Mouse (Mus musculus): ENCODE measurements around the gene Vgll4. TPM values are rescaled to one million over a fixed set of nuclear protein-coding genes. Genes with fewer than 3 reads are reported as not detected.

Gene Vgll4
- polyA plus RNA-seq, 1 experiment from 2014 or later, result 111 TPM

GRCm38 (mm10) chr6:114914041-114914716 lies 55.6 kb downstream of the Vgll4 start:
- peaks cover 47% of the 10 kb centered on the region for H3K4me1 ChIP-seq (ENCODE audit: insufficient read depth)
- H3K27ac ChIP-seq (ENCODE audit: low read depth), result peak overlapping the region; percentile 42; the same call in 1 of the 2 replicates
- DNase-seq (no peak), ATAC-seq (ENCODE audit: insufficient read depth) (no peak)
- TF ChIP-seq CTCF (IDR thresholded peaks at IDR 0.05; ENCODE audit: low read depth), result no peak
- H3K4me2 ChIP-seq, result peak overlapping the region; percentile 91
- no peaks in the 10 kb centered on the region for H3K27me3 ChIP-seq (ENCODE audit: insufficient read depth, low read length)
- no peak overlapping the region for H3K9ac ChIP-seq
- peaks cover 16% of the 10 kb centered on the region for H3K36me3 ChIP-seq (ENCODE audit: insufficient read depth)
- no peaks in the 10 kb centered on the region for H3K9me3 ChIP-seq (ENCODE audit: low read depth, low read length)
- 0 out of 2 replicates have a peak overlapping the region, but pooled peaks have one; percentile 0 for H3K4me3 ChIP-seq (ENCODE audit: low read depth, low read length)
- WGBS, result 49% methylated on average over 10 of the region's 10 CpGs

- ATAC-seq (ENCODE audit: insufficient read depth), result no peak
- DNase-seq, result no peak
- Histone ChIP-seq H3K4me2 (peak overlapping the region; percentile 13; the same call in 1 of the 2 replicates), H3K27me3 (ENCODE audit: insufficient read depth, low read length) (no peaks in the 10 kb centered on the region), H3K9me3 (ENCODE audit: low read depth, low read length) (no peaks in the 10 kb centered on the region), H3K4me3 (ENCODE audit: low read depth, low read length) (no peak overlapping the region), H3K4me1 (ENCODE audit: insufficient read depth) (peaks cover 37% of the 10 kb centered on the region), H3K9ac (no peak overlapping the region), H3K27ac (ENCODE audit: low read depth) (no peak overlapping the region), H3K36me3 (ENCODE audit: insufficient read depth) (peaks cover 9% of the 10 kb centered on the region; the same call in 1 of the 2 replicates)
- TF ChIP-seq CTCF (IDR thresholded peaks at IDR 0.05; ENCODE audit: low read depth), result no peak
- 34% methylated on average over 4 of the region's 4 CpGs for WGBS
These were observed 56.7 kb downstream of the Vgll4 start for GRCm38 (mm10) chr6:114913142-114913541.

GRCm38 (mm10) chr6:114911540-114911939 lies 58.3 kb downstream of the Vgll4 start:
- H3K27me3 ChIP-seq (ENCODE audit: insufficient read depth, low read length), result no peaks in the 10 kb centered on the region
- H3K4me2 ChIP-seq, result 0 out of 2 replicates have a peak overlapping the region, but pooled peaks have one; percentile 10
- H3K9ac ChIP-seq, result no peak overlapping the region
- H3K36me3 ChIP-seq (ENCODE audit: insufficient read depth), result peaks cover 12% of the 10 kb centered on the region; the same call in 1 of the 2 replicates
- 0 out of 2 replicates have a peak overlapping the region, but pooled peaks have one; percentile 8 for H3K27ac ChIP-seq (ENCODE audit: low read depth)
- WGBS, result 49% methylated on average over 3 of the region's 3 CpGs
- no peaks in the 10 kb centered on the region for H3K9me3 ChIP-seq (ENCODE audit: low read depth, low read length)
- H3K4me1 ChIP-seq (ENCODE audit: insufficient read depth), result peaks cover 36% of the 10 kb centered on the region
- H3K4me3 ChIP-seq (ENCODE audit: low read depth, low read length), result no peak overlapping the region
- DNase-seq (no peak), ATAC-seq (ENCODE audit: insufficient read depth) (no peak)
- TF ChIP-seq CTCF (IDR thresholded peaks at IDR 0.05; ENCODE audit: low read depth), result no peak

- no peak overlapping the region for H3K9ac ChIP-seq
- no peaks in the 10 kb centered on the region for H3K27me3 ChIP-seq (ENCODE audit: insufficient read depth, low read length)
- H3K27ac ChIP-seq (ENCODE audit: low read depth), result no peak overlapping the region
- peaks cover 12% of the 10 kb centered on the region; the same call in 1 of the 2 replicates for H3K36me3 ChIP-seq (ENCODE audit: insufficient read depth)
- no peaks in the 10 kb centered on the region for H3K9me3 ChIP-seq (ENCODE audit: low read depth, low read length)
- 74% methylated on average over 7 of the region's 7 CpGs for WGBS
- H3K4me2 ChIP-seq, result no peak overlapping the region
- ATAC-seq (ENCODE audit: insufficient read depth), result no peak
- H3K4me1 ChIP-seq (ENCODE audit: insufficient read depth), result peaks cover 34% of the 10 kb centered on the region
- DNase-seq, result no peak
- TF ChIP-seq CTCF (IDR thresholded peaks at IDR 0.05; ENCODE audit: low read depth), result no peak
- no peak overlapping the region for H3K4me3 ChIP-seq (ENCODE audit: low read depth, low read length)
These were observed 60.0 kb downstream of the Vgll4 start for GRCm38 (mm10) chr6:114909801-114910200.

GRCm38 (mm10) chr6:114907459-114907858 lies 62.3 kb downstream of the Vgll4 start:
- DNase-seq, result no peak
- Histone ChIP-seq H3K4me2 (no peak overlapping the region), H3K27me3 (ENCODE audit: insufficient read depth, low read length) (no peaks in the 10 kb centered on the region), H3K9ac (no peak overlapping the region), H3K9me3 (ENCODE audit: low read depth, low read length) (no peaks in the 10 kb centered on the region), H3K27ac (ENCODE audit: low read depth) (no peak overlapping the region), H3K4me3 (ENCODE audit: low read depth, low read length) (no peak overlapping the region), H3K36me3 (ENCODE audit: insufficient read depth) (peaks cover 10% of the 10 kb centered on the region; the same call in 1 of the 2 replicates), H3K4me1 (ENCODE audit: insufficient read depth) (peaks cover 46% of the 10 kb centered on the region)
- no peak for TF ChIP-seq CTCF (IDR thresholded peaks at IDR 0.05; ENCODE audit: low read depth)
- WGBS, result 84% methylated on average over 6 of the region's 6 CpGs
- ATAC-seq (ENCODE audit: insufficient read depth), result no peak

GRCm38 (mm10) chr6:114906209-114906608 lies 63.6 kb downstream of the Vgll4 start:
- DNase-seq (no peak), ATAC-seq (ENCODE audit: insufficient read depth) (no peak)
- Histone ChIP-seq H3K4me3 (ENCODE audit: low read depth, low read length) (no peak overlapping the region), H3K9me3 (ENCODE audit: low read depth, low read length) (no peaks in the 10 kb centered on the region), H3K36me3 (ENCODE audit: insufficient read depth) (peaks cover 7% of the 10 kb centered on the region; the same call in 1 of the 2 replicates), H3K4me1 (ENCODE audit: insufficient read depth) (peaks cover 57% of the 10 kb centered on the region), H3K27me3 (ENCODE audit: insufficient read depth, low read length) (no peaks in the 10 kb centered on the region), H3K27ac (ENCODE audit: low read depth) (no peak overlapping the region), H3K9ac (no peak overlapping the region), H3K4me2 (no peak overlapping the region)
- 48% methylated on average over 5 of the region's 5 CpGs for WGBS
- TF ChIP-seq CTCF (IDR thresholded peaks at IDR 0.05; ENCODE audit: low read depth), result no peak

GRCm38 (mm10) chr6:114905253-114906028 lies 64.4 kb downstream of the Vgll4 start:
- Histone ChIP-seq H3K4me2 (no peak overlapping the region), H3K27ac (ENCODE audit: low read depth) (peak overlapping the region; percentile 39), H3K9me3 (ENCODE audit: low read depth, low read length) (no peaks in the 10 kb centered on the region), H3K36me3 (ENCODE audit: insufficient read depth) (peaks cover 7% of the 10 kb centered on the region; the same call in 1 of the 2 replicates), H3K4me1 (ENCODE audit: insufficient read depth) (peaks cover 65% of the 10 kb centered on the region), H3K27me3 (ENCODE audit: insufficient read depth, low read length) (no peaks in the 10 kb centered on the region), H3K9ac (0 out of 2 replicates have a peak overlapping the region, but pooled peaks have one; percentile 21), H3K4me3 (ENCODE audit: low read depth, low read length) (no peak overlapping the region)
- WGBS, result 42% methylated on average over 8 of the region's 8 CpGs
- no peak for DNase-seq
- no peak; the same call in 1 of the 2 replicates for TF ChIP-seq CTCF (IDR thresholded peaks at IDR 0.05; ENCODE audit: low read depth)
- ATAC-seq (ENCODE audit: insufficient read depth), result no peak
